ENCODE assay signal across 17 mouse cellular contexts in the genomic region with DNA sequence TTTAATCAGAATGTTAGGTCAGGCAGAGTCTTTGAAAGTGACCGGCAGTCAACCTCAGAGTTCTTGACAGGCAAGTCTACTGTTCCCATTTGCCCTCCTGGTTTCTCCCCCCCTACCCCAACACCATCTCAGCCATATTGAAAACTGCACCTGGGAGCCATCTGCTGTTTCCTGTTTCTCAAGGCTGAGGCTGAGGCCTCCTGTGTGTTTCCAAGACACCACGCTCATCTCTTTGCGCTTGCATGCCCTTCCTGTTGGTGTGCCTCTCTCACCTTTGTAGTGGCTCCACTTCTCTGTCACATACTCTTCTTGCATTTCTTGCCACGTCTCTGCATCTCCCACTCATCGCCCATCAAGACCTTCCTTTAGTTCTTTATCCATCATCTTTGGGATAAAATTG.
DNase-seq lines count a peak whose midpoint lies in the region; ATAC-seq lines count a peak whose summit lies in the region.
"Had no signal": no experiment of that assay in that cellular context is flagged by ENCODE, and none has a peak within 500 bp of the region (broad histone marks: within the 10 kb centered on the region; RNA-seq: fewer than 3 reads in every experiment).

No protein-coding gene starts in this region.

- no peak overlapping the region for H3K9ac ChIP-seq in heart, embryonic 15.5 days
- H3K9ac ChIP-seq in lung, embryonic 16.5 days (ENCODE audit: low read length) = no peak overlapping the region
- H3K9ac ChIP-seq: embryonic facial prominence, embryonic 12.5 days; forebrain, embryonic 13.5 days; hindbrain, embryonic 15.5 days; liver, embryonic 12.5 days had no signal

- H3K36me3 ChIP-seq in heart, embryonic 15.5 days = no peaks in the 10 kb centered on the region
- no peaks in the 10 kb centered on the region for H3K36me3 ChIP-seq in lung, embryonic 16.5 days (ENCODE audit: control insufficient read depth, insufficient read depth, low read length)
- H3K36me3 ChIP-seq: embryonic facial prominence, embryonic 12.5 days; hindbrain, embryonic 15.5 days; liver, embryonic 12.5 days had no signal

- DNase-seq in heart, adult 18-20 months = no peak
- no peak for DNase-seq in lung, postnatal 4 days
- DNase-seq in thymus, adult 18-20 months = peak; percentile 6 to 16
- peak; percentile 20 to 41 for DNase-seq in thymus, postnatal 36 days
- DNase-seq in gastrocnemius, postnatal 14 days = no peak
- DNase-seq: gastrocnemius, postnatal 10 days; midbrain, embryonic 14.5 days had no signal

- no peak overlapping the region for H3K4me3 ChIP-seq in heart, embryonic 15.5 days
- no peak overlapping the region for H3K4me3 ChIP-seq in lung, embryonic 16.5 days (ENCODE audit: low read length)
- H3K4me3 ChIP-seq: embryonic facial prominence, embryonic 12.5 days; erythroblast, embryonic 14.5 days; forebrain, embryonic 13.5 days; hindbrain, embryonic 15.5 days; liver, embryonic 12.5 days; megakaryocyte, embryonic 14.5 days; myocyte had no signal

- H3K4me2 ChIP-seq in heart, embryonic 15.5 days = peak overlapping the region; percentile 35; the same call in 1 of the 2 replicates
- no peak overlapping the region for H3K4me2 ChIP-seq in lung, embryonic 16.5 days (ENCODE audit: low read depth, low read length)
- H3K4me2 ChIP-seq: embryonic facial prominence, embryonic 12.5 days; forebrain, embryonic 13.5 days; hindbrain, embryonic 15.5 days; liver, embryonic 12.5 days had no signal

- H3K4me1 ChIP-seq in heart, embryonic 15.5 days (replicated peaks) = peaks cover 33% of the 10 kb centered on the region
- peaks cover 2% of the 10 kb centered on the region for H3K4me1 ChIP-seq in lung, embryonic 16.5 days (replicated peaks; ENCODE audit: control insufficient read depth, insufficient read depth, low read length)
- H3K4me1 ChIP-seq: embryonic facial prominence, embryonic 12.5 days; hindbrain, embryonic 15.5 days; liver, embryonic 12.5 days; megakaryocyte, embryonic 14.5 days had no signal

- 0 out of 2 replicates have a peak, but pooled peaks cover 8% of the 10 kb centered on the region for H3K27me3 ChIP-seq in heart, embryonic 15.5 days
- no peaks in the 10 kb centered on the region for H3K27me3 ChIP-seq in lung, embryonic 16.5 days (ENCODE audit: control insufficient read depth, insufficient read depth, low read depth, low read length)
- H3K27me3 ChIP-seq: embryonic facial prominence, embryonic 12.5 days; forebrain, embryonic 13.5 days; hindbrain, embryonic 15.5 days had no signal

- peak overlapping the region; percentile 23 for H3K27ac ChIP-seq in heart, embryonic 15.5 days
- H3K27ac ChIP-seq in lung, embryonic 16.5 days (ENCODE audit: low read length) = peak overlapping the region; percentile 9; the same call in 1 of the 2 replicates
- H3K27ac ChIP-seq: embryonic facial prominence, embryonic 12.5 days; forebrain, embryonic 13.5 days; hindbrain, embryonic 15.5 days; liver, embryonic 12.5 days had no signal

- no peaks in the 10 kb centered on the region for H3K9me3 ChIP-seq in heart, embryonic 15.5 days (replicated peaks)
- H3K9me3 ChIP-seq in lung, embryonic 16.5 days (ENCODE audit: control insufficient read depth, low read length) = no peaks in the 10 kb centered on the region
- H3K9me3 ChIP-seq: embryonic facial prominence, embryonic 12.5 days; forebrain, embryonic 13.5 days; hindbrain, embryonic 15.5 days; liver, embryonic 12.5 days; megakaryocyte, embryonic 14.5 days had no signal

- 82% methylated on average over 5 of the region's 5 CpGs for whole genome bisulfite sequencing in heart, embryonic 15.5 days
- WGBS in lung, embryonic 16.5 days = 76% methylated on average over 5 of the region's 5 CpGs

- intact Hi-C loops in gastrocnemius, postnatal 14 days (cut with DNase I; ENCODE audit: low total_unique reads) = no loop called here

- ATAC-seq in heart, embryonic 15.5 days (replicated peaks; ENCODE audit: insufficient number of reproducible peaks, insufficient read depth, low FRiP score, low read depth) = no peak
- no peak for ATAC-seq in lung, embryonic 16.5 days (ENCODE audit: low read depth)
- ATAC-seq: forebrain, embryonic 13.5 days; intestine, embryonic 16.5 days; liver, embryonic 12.5 days had no signal

Comparison
In these comparisons a context has a peak if more than half of its experiments do, and no peak if none do; other contexts are left out.
1. DNase-seq: peak in thymus, adult 18-20 months (2 of 2) and thymus, postnatal 36 days (2 of 2); none in heart, adult 18-20 months (0 of 2), lung, postnatal 4 days (0 of 2) and gastrocnemius, postnatal 14 days (single experiment).